In the genomic region with DNA sequence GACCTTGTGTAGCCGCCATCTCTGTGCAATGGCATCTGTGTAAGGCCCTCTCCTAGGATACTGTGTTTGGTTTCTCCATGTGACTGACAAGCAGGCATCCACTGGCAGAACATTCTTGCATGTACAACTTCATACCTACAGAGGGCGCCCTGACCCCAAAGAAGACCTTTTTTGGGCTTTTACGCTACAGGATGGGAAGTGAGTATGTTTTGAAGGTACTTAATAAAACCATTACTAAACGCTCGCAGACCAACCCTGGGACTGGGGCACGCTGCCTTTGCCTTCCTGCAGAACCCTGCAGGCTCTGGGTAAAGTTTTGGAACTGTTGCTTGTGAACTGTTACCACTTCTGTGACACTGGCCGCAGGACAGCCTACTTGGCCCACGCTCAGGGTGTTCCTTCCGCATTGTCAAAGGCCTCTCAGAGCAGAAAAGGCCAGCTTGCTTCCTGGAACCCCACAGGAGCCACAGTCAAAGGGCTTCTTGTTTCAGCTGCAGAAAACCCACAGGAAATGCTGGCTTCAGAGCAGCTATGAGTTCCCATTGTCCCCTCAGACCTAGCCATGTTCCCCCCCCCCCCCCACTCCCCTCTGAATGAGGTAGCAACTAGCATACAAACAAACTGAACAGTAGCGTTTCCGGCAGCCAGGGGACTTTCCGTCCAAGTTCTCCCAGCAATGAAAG, we compare ENCODE assay signal across 8 mouse cellular contexts. TPM values are rescaled to one million over a fixed set of nuclear protein-coding genes. Genes with fewer than 3 reads are reported as not detected.
DNase-seq lines count a peak whose midpoint lies in the region; ATAC-seq and TF ChIP-seq lines count a peak whose summit lies in the region.

No protein-coding gene starts in this region.

- no peaks in the 10 kb centered on the region for H3K27me3 ChIP-seq in embryonic facial prominence, embryonic 12.5 days
- H3K27me3 ChIP-seq in heart, embryonic 11.5 days (ENCODE audit: control insufficient read depth, insufficient read depth, low read length): no peaks in the 10 kb centered on the region
- no peaks in the 10 kb centered on the region for H3K27me3 ChIP-seq in kidney, embryonic 14.5 days (ENCODE audit: control insufficient read depth, insufficient read depth, low read length)
- no peaks in the 10 kb centered on the region for H3K27me3 ChIP-seq in limb, embryonic 14.5 days (ENCODE audit: control insufficient read depth, insufficient read depth, low read length)
- no peaks in the 10 kb centered on the region for H3K27me3 ChIP-seq in midbrain, embryonic 14.5 days (ENCODE audit: control insufficient read depth, insufficient read depth, low read length)

- TF ChIP-seq POLR2A in limb, embryonic 14.5 days (IDR thresholded peaks at IDR 0.05; ENCODE audit: borderline replicate concordance, extremely low read depth, insufficient read depth, insufficient read length): no peak

- no peak for ATAC-seq in embryonic facial prominence, embryonic 12.5 days (ENCODE audit: insufficient number of reproducible peaks, insufficient read depth, low FRiP score, low TSS enrichment)
- ATAC-seq in heart, embryonic 11.5 days (replicated peaks; ENCODE audit: insufficient number of reproducible peaks, low FRiP score, low TSS enrichment): 0 out of 2 replicates have a peak, but pooled peaks have one; percentile 20
- peak; percentile 24; the same call in 1 of the 2 replicates for ATAC-seq in kidney, embryonic 14.5 days (ENCODE audit: low FRiP score, low TSS enrichment)
- peak; percentile 57; the same call in 1 of the 2 replicates for ATAC-seq in limb, embryonic 14.5 days (ENCODE audit: low FRiP score, low read depth)
- no peak; the same call in 1 of the 2 replicates for ATAC-seq in midbrain, embryonic 14.5 days (ENCODE audit: low FRiP score, low TSS enrichment)

- H3K4me1 ChIP-seq in embryonic facial prominence, embryonic 12.5 days: peaks cover 5% of the 10 kb centered on the region; the same call in 1 of the 2 replicates
- peaks cover 14% of the 10 kb centered on the region for H3K4me1 ChIP-seq in heart, embryonic 11.5 days (ENCODE audit: control insufficient read depth, insufficient read depth, low read length)
- peaks cover 5% of the 10 kb centered on the region; the same call in 1 of the 2 replicates for H3K4me1 ChIP-seq in kidney, embryonic 14.5 days (ENCODE audit: control insufficient read depth, insufficient read depth, low read length)
- H3K4me1 ChIP-seq in limb, embryonic 14.5 days (ENCODE audit: control insufficient read depth, insufficient read depth, low read length): no peaks in the 10 kb centered on the region
- H3K4me1 ChIP-seq in midbrain, embryonic 14.5 days (ENCODE audit: control insufficient read depth, insufficient read depth, low read length): peaks cover 4% of the 10 kb centered on the region; the same call in 1 of the 2 replicates

- no peak overlapping the region for H3K9ac ChIP-seq in embryonic facial prominence, embryonic 12.5 days
- no peak overlapping the region for H3K9ac ChIP-seq in heart, embryonic 11.5 days (ENCODE audit: low read depth, low read length)
- H3K9ac ChIP-seq in kidney, embryonic 14.5 days (ENCODE audit: low read depth, low read length): no peak overlapping the region
- peak overlapping the region; percentile 13; the same call in 1 of the 2 replicates for H3K9ac ChIP-seq in limb, embryonic 14.5 days (ENCODE audit: low read depth, low read length, severe bottlenecking)
- no peak overlapping the region for H3K9ac ChIP-seq in midbrain, embryonic 14.5 days (replicated peaks; ENCODE audit: low read length)

- DNase-seq in A20 (ENCODE audit: low read depth, low spot score): peak; percentile 64
- peak; percentile 48 for DNase-seq in adrenal gland, postnatal 25 days
- DNase-seq in limb, embryonic 14.5 days (ENCODE audit: low spot score): peak; percentile 64
- DNase-seq in midbrain, embryonic 14.5 days: peak; percentile 88
- peak; percentile 76 to 78 for DNase-seq in spleen, postnatal 36 days (ENCODE audit: low spot score in 2 of 2)

- H3K27ac ChIP-seq in embryonic facial prominence, embryonic 12.5 days: peak overlapping the region; percentile 63
- H3K27ac ChIP-seq in heart, embryonic 11.5 days (ENCODE audit: low read depth, low read length): peak overlapping the region; percentile 73
- H3K27ac ChIP-seq in kidney, embryonic 14.5 days (ENCODE audit: low read depth, low read length): peak overlapping the region; percentile 71; the same call in 1 of the 2 replicates
- H3K27ac ChIP-seq in limb, embryonic 14.5 days (replicated peaks; ENCODE audit: low read depth, low read length): 0 out of 2 replicates have a peak overlapping the region, but pooled peaks have one; percentile 29
- H3K27ac ChIP-seq in midbrain, embryonic 14.5 days (replicated peaks; ENCODE audit: low read depth, low read length): peak overlapping the region; percentile 53

- H3K4me2 ChIP-seq in embryonic facial prominence, embryonic 12.5 days (replicated peaks): peak overlapping the region; percentile 27; the same call in 1 of the 2 replicates
- H3K4me2 ChIP-seq in heart, embryonic 11.5 days: peak overlapping the region; percentile 7; the same call in 1 of the 2 replicates
- H3K4me2 ChIP-seq in kidney, embryonic 14.5 days (replicated peaks; ENCODE audit: low read depth, low read length): no peak overlapping the region
- no peak overlapping the region for H3K4me2 ChIP-seq in limb, embryonic 14.5 days (replicated peaks; ENCODE audit: low read depth, low read length, severe bottlenecking)
- H3K4me2 ChIP-seq in midbrain, embryonic 14.5 days (ENCODE audit: low read length): no peak overlapping the region

- 14% methylated on average over 12 of the region's 12 CpGs for WGBS in embryonic facial prominence, embryonic 12.5 days
- WGBS in heart, embryonic 11.5 days (ENCODE audit: insufficient replicate concordance): 34% methylated on average over 12 of the region's 12 CpGs
- 42% methylated on average over 12 of the region's 12 CpGs for WGBS in kidney, embryonic 14.5 days
- WGBS in limb, embryonic 14.5 days: 27% methylated on average over 12 of the region's 12 CpGs
- WGBS in midbrain, embryonic 14.5 days: 42% methylated on average over 12 of the region's 12 CpGs

- no peaks in the 10 kb centered on the region for H3K36me3 ChIP-seq in embryonic facial prominence, embryonic 12.5 days
- H3K36me3 ChIP-seq in heart, embryonic 11.5 days (ENCODE audit: control insufficient read depth, insufficient read depth, low read length): no peaks in the 10 kb centered on the region
- no peaks in the 10 kb centered on the region for H3K36me3 ChIP-seq in kidney, embryonic 14.5 days (ENCODE audit: control insufficient read depth, insufficient read depth, low read length)
- no peaks in the 10 kb centered on the region for H3K36me3 ChIP-seq in limb, embryonic 14.5 days (ENCODE audit: control insufficient read depth, insufficient read depth, low read length)
- H3K36me3 ChIP-seq in midbrain, embryonic 14.5 days (ENCODE audit: control insufficient read depth, insufficient read depth, low read length): no peaks in the 10 kb centered on the region

- H3K9me3 ChIP-seq in embryonic facial prominence, embryonic 12.5 days: no peaks in the 10 kb centered on the region
- no peaks in the 10 kb centered on the region for H3K9me3 ChIP-seq in heart, embryonic 11.5 days (replicated peaks; ENCODE audit: control insufficient read depth, low read length)
- no peaks in the 10 kb centered on the region for H3K9me3 ChIP-seq in kidney, embryonic 14.5 days (ENCODE audit: control insufficient read depth, low read length)
- no peaks in the 10 kb centered on the region for H3K9me3 ChIP-seq in limb, embryonic 14.5 days (ENCODE audit: control insufficient read depth, low read length)
- no peaks in the 10 kb centered on the region for H3K9me3 ChIP-seq in midbrain, embryonic 14.5 days (ENCODE audit: control insufficient read depth, low read length)

- no peak overlapping the region for H3K4me3 ChIP-seq in embryonic facial prominence, embryonic 12.5 days
- no peak overlapping the region for H3K4me3 ChIP-seq in heart, embryonic 11.5 days (ENCODE audit: low read depth, low read length)
- H3K4me3 ChIP-seq in kidney, embryonic 14.5 days (ENCODE audit: low read length): no peak overlapping the region
- no peak overlapping the region for H3K4me3 ChIP-seq in limb, embryonic 14.5 days (replicated peaks; ENCODE audit: low read length)
- H3K4me3 ChIP-seq in midbrain, embryonic 14.5 days (replicated peaks; ENCODE audit: low read depth, low read length): no peak overlapping the region

RNA-seq across cellular contexts. Expression of a gene that starts 13.1 kb away (rescaled TPM):
- total RNA-seq in adrenal gland, postnatal 25 days (2021): 2.4 and 2.5 TPM in 2 replicates
- 2.9 and 3.1 TPM in 2 replicates for polyA plus RNA-seq in embryonic facial prominence, embryonic 12.5 days (2016; fragmentation: Nextera tagmentation; extraction: Ambion mirVana)
- 1.8 and 2.1 TPM in 2 replicates for polyA plus RNA-seq in heart, embryonic 11.5 days (2014; fragmentation: Nextera tagmentation; extraction: Ambion mirVana)
- polyA plus RNA-seq in kidney, embryonic 14.5 days (2014; fragmentation: Nextera tagmentation; extraction: Ambion mirVana): 2.2 and 3.2 TPM in 2 replicates
- polyA plus RNA-seq in limb, embryonic 14.5 days (2012; rRNA removed): 3.2 and 3.8 TPM in 2 replicates
- 2.2 and 2.7 TPM in 2 replicates for polyA plus RNA-seq in limb, embryonic 14.5 days (2014; fragmentation: Nextera tagmentation; extraction: Ambion mirVana)
- polyA plus RNA-seq in midbrain, embryonic 14.5 days (2014; fragmentation: Nextera tagmentation; extraction: Ambion mirVana): 0.78 and 0.98 TPM in 2 replicates

RNA-seq across cellular contexts. Expression of a gene that starts 54.3 kb away (rescaled TPM):
- total RNA-seq in adrenal gland, postnatal 25 days (2021): 84.8 and 93.5 TPM in 2 replicates
- polyA plus RNA-seq in embryonic facial prominence, embryonic 12.5 days (2016; fragmentation: Nextera tagmentation; extraction: Ambion mirVana): 138 and 140 TPM in 2 replicates
- 90.9 and 101 TPM in 2 replicates for polyA plus RNA-seq in heart, embryonic 11.5 days (2014; fragmentation: Nextera tagmentation; extraction: Ambion mirVana)
- 86.0 and 128 TPM in 2 replicates for polyA plus RNA-seq in kidney, embryonic 14.5 days (2014; fragmentation: Nextera tagmentation; extraction: Ambion mirVana)
- polyA plus RNA-seq in limb, embryonic 14.5 days (2012; rRNA removed): 108 and 122 TPM in 2 replicates
- 137 and 146 TPM in 2 replicates for polyA plus RNA-seq in limb, embryonic 14.5 days (2014; fragmentation: Nextera tagmentation; extraction: Ambion mirVana)
- 211 and 242 TPM in 2 replicates for polyA plus RNA-seq in midbrain, embryonic 14.5 days (2014; fragmentation: Nextera tagmentation; extraction: Ambion mirVana)

Comparison
In these comparisons a context has a peak if more than half of its experiments do, and no peak if none do; other contexts are left out.
1. ATAC-seq: peak in heart, embryonic 11.5 days (single experiment), kidney, embryonic 14.5 days (single experiment) and limb, embryonic 14.5 days (single experiment); none in embryonic facial prominence, embryonic 12.5 days (single experiment) and midbrain, embryonic 14.5 days (single experiment).
2. H3K4me2 ChIP-seq: peak in embryonic facial prominence, embryonic 12.5 days (single experiment) and heart, embryonic 11.5 days (single experiment); none in kidney, embryonic 14.5 days (single experiment), limb, embryonic 14.5 days (single experiment) and midbrain, embryonic 14.5 days (single experiment).
3. Peak in every context shown above with its lines, with median percentiles within 50 percentile points of each other: DNase-seq and H3K27ac ChIP-seq.